Mouse (Mus musculus) CH12.LX (cell line): ENCODE data around the gene Tnk1.

ENCODE experiments used
- CTCF ChIP-seq, 2 experiments: IDR thresholded peaks in 1 of 2; conservative IDR thresholded peaks in 1 of 2; 2 replicates each; pipeline ENCODE4 v1.5.1; 2011 to 2012; ENCODE audit warnings: low read depth in 2 of 2, low read length in 2 of 2, improper control_type of control experiment in 1 of 2, inconsistent platforms in 1 of 2, mild to moderate bottlenecking in 1 of 2, moderate library complexity in 1 of 2
- MAX ChIP-seq: IDR thresholded peaks from 2 replicates; pipeline ENCODE4 v1.6.1; 2011; ENCODE audit warnings: low read length, improper control_type of control experiment
- PAX5 ChIP-seq: IDR thresholded peaks from 2 replicates; pipeline ENCODE4 v1.6.1; 2012; ENCODE audit warnings: low read length, inconsistent platforms, mixed read lengths
- RCOR1 ChIP-seq: conservative IDR thresholded peaks from 2 replicates; pipeline ENCODE4 v1.6.1; 2012; ENCODE audit warnings: low read depth, mild to moderate bottlenecking, inconsistent platforms, low read length, improper control_type of control experiment

GRCm38 (mm10) chr11:69854680-69855079 lies 3.9 kb downstream of the Tnk1 start:
- TF ChIP-seq PAX5 (no peak), MAX (no peak), CTCF (conservative IDR thresholded peaks at IDR 0.05 in 1 of 2, IDR thresholded peaks at IDR 0.05 in 1 of 2; ENCODE audit: low read depth in 2 of 2, low read length in 2 of 2) (no peak), RCOR1 (no peak)
